8 mouse cellular contexts compared by ENCODE assay signal in genomic region chr5:150115271-150116092, GRCm38 (mm10). TPM values are rescaled to one million over a fixed set of nuclear protein-coding genes. Genes with fewer than 3 reads are reported as not detected.
DNase-seq lines count a peak whose midpoint lies in the region; ATAC-seq and TF ChIP-seq lines count a peak whose summit lies in the region.

No protein-coding gene starts in this region.

- H3K27ac ChIP-seq in spleen, adult 2 months (ENCODE audit: insufficient read depth, low read length) = no peak overlapping the region
- no peak overlapping the region for H3K27ac ChIP-seq in limb, embryonic 14.5 days (replicated peaks; ENCODE audit: low read depth, low read length)
- H3K27ac ChIP-seq in stomach, embryonic 16.5 days (ENCODE audit: low read length) = no peak overlapping the region

- H3K9me3 ChIP-seq in limb, embryonic 14.5 days (ENCODE audit: control insufficient read depth, low read length) = no peaks in the 10 kb centered on the region
- 0 out of 2 replicates have a peak, but pooled peaks cover 4% of the 10 kb centered on the region for H3K9me3 ChIP-seq in stomach, embryonic 16.5 days (replicated peaks; ENCODE audit: control insufficient read depth, low read length)

- WGBS in spleen, adult 2 months = 19% methylated on average over 16 of the region's 16 CpGs
- WGBS in limb, embryonic 14.5 days = 47% methylated on average over 16 of the region's 16 CpGs
- WGBS in stomach, embryonic 16.5 days = 52% methylated on average over 16 of the region's 16 CpGs

- DNase-seq in CD4-positive, CD25-positive, alpha-beta regulatory T cell, adult 2 months (ENCODE audit: low read depth, low spot score) = peak; percentile 23
- no peak for DNase-seq in spleen, adult 2 months (ENCODE audit: low read depth in 1 of 2, low spot score in 2 of 2)
- no peak for DNase-seq in spleen, postnatal 36 days (ENCODE audit: low spot score in 2 of 2)
- DNase-seq in limb, embryonic 14.5 days (ENCODE audit: low spot score) = peak; percentile 7
- DNase-seq in MN1 (ENCODE audit: low spot score) = no peak
- DNase-seq in left cerebral cortex, postnatal 36 days (ENCODE audit: low spot score in 2 of 2) = no peak

- peak overlapping the region; percentile 17; the same call in 1 of the 2 replicates for H3K9ac ChIP-seq in limb, embryonic 14.5 days (ENCODE audit: low read depth, low read length, severe bottlenecking)
- no peak overlapping the region for H3K9ac ChIP-seq in stomach, embryonic 16.5 days (ENCODE audit: low read length)

- H3K4me1 ChIP-seq in spleen, adult 2 months (ENCODE audit: control insufficient read depth, insufficient read depth, insufficient read length) = peaks cover 6% of the 10 kb centered on the region; the same call in 1 of the 2 replicates
- peaks cover 10% of the 10 kb centered on the region for H3K4me1 ChIP-seq in limb, embryonic 14.5 days (ENCODE audit: control insufficient read depth, insufficient read depth, low read length)
- H3K4me1 ChIP-seq in stomach, embryonic 16.5 days (ENCODE audit: control insufficient read depth, insufficient read depth, low read length) = peaks cover 12% of the 10 kb centered on the region

- no peaks in the 10 kb centered on the region for H3K36me3 ChIP-seq in spleen, adult 2 months (ENCODE audit: control insufficient read depth, insufficient read depth, low read length)
- H3K36me3 ChIP-seq in limb, embryonic 14.5 days (ENCODE audit: control insufficient read depth, insufficient read depth, low read length) = no peaks in the 10 kb centered on the region
- H3K36me3 ChIP-seq in stomach, embryonic 16.5 days (ENCODE audit: control insufficient read depth, insufficient read depth, low read length) = no peaks in the 10 kb centered on the region

- peak overlapping the region; percentile 28; the same call in 1 of the 2 replicates for H3K4me3 ChIP-seq in spleen, adult 2 months (ENCODE audit: extremely low read depth, insufficient read depth, insufficient read length)
- H3K4me3 ChIP-seq in limb, embryonic 14.5 days (replicated peaks; ENCODE audit: low read length) = no peak overlapping the region
- H3K4me3 ChIP-seq in stomach, embryonic 16.5 days (replicated peaks; ENCODE audit: low read length) = no peak overlapping the region

- intact Hi-C loops in left cerebral cortex, postnatal 36 days (cut with DNase I) = loop anchor here (5.0 kb wide), 1 partner anchor 42 kb away; no protein-coding TSS in a partner anchor

- no peak overlapping the region for H3K4me2 ChIP-seq in limb, embryonic 14.5 days (replicated peaks; ENCODE audit: low read depth, low read length, severe bottlenecking)
- H3K4me2 ChIP-seq in stomach, embryonic 16.5 days (ENCODE audit: low read depth, low read length) = peak overlapping the region; percentile 23; the same call in 1 of the 2 replicates

- no peak for TF ChIP-seq CTCF in spleen, adult 2 months (IDR thresholded peaks at IDR 0.05; ENCODE audit: extremely low read depth, insufficient read depth, insufficient read length, insufficient replicate concordance)

- ATAC-seq in CD4-positive, CD25-positive, alpha-beta regulatory T cell, adult 4 months = no peak
- ATAC-seq in limb, embryonic 14.5 days (ENCODE audit: low FRiP score, low read depth) = peak; percentile 58; the same call in 1 of the 2 replicates
- ATAC-seq in stomach, embryonic 16.5 days (ENCODE audit: insufficient read depth, low FRiP score) = peak; percentile 30; the same call in 1 of the 2 replicates

- TF ChIP-seq POLR2A in spleen, adult 2 months (IDR thresholded peaks at IDR 0.05; ENCODE audit: low read depth, low read length) = no peak
- no peak for TF ChIP-seq POLR2A in limb, embryonic 14.5 days (IDR thresholded peaks at IDR 0.05; ENCODE audit: borderline replicate concordance, extremely low read depth, insufficient read depth, insufficient read length)

- H3K27me3 ChIP-seq in spleen, adult 2 months (ENCODE audit: control insufficient read depth, insufficient read depth, low read length) = no peaks in the 10 kb centered on the region
- no peaks in the 10 kb centered on the region for H3K27me3 ChIP-seq in limb, embryonic 14.5 days (ENCODE audit: control insufficient read depth, insufficient read depth, low read length)
- H3K27me3 ChIP-seq in stomach, embryonic 16.5 days (ENCODE audit: control insufficient read depth, insufficient read depth, low read length) = no peaks in the 10 kb centered on the region

RNA-seq across cellular contexts. Expression of gene Fry, which starts 3.0 kb away (rescaled TPM):
- 10 to 100 TPM; 15.4 to 20.7 TPM for polyA plus RNA-seq in CD4-positive, CD25-positive, alpha-beta regulatory T cell, adult 4 months (2017; shearing (Covaris generic))
- 9.2 and 9.9 TPM in 2 replicates for polyA plus RNA-seq in spleen, adult 2 months (2012; rRNA removed)
- 13.5 and 16.5 TPM in 2 replicates for polyA plus RNA-seq in limb, embryonic 14.5 days (2012; rRNA removed)
- polyA plus RNA-seq in limb, embryonic 14.5 days (2014; fragmentation: Nextera tagmentation; extraction: Ambion mirVana) = 10.0 and 12.5 TPM in 2 replicates
- 10.8 TPM in 2 replicates for polyA plus RNA-seq in stomach, embryonic 16.5 days (2015; fragmentation: Nextera tagmentation; extraction: Ambion mirVana)
- 100 to 1,000 TPM; 166 to 217 TPM for total RNA-seq in left cerebral cortex, postnatal 36 days (2021)

Comparison
In these comparisons a context has a peak if more than half of its experiments do, and no peak if none do; other contexts are left out.
1. DNase-seq: peak in CD4-positive, CD25-positive, alpha-beta regulatory T cell, adult 2 months (single experiment) and limb, embryonic 14.5 days (single experiment); none in spleen, adult 2 months (0 of 2), spleen, postnatal 36 days (0 of 2), MN1 (single experiment) and left cerebral cortex, postnatal 36 days (0 of 2).